10 mouse cellular contexts compared by ENCODE assay signal in the genomic region with DNA sequence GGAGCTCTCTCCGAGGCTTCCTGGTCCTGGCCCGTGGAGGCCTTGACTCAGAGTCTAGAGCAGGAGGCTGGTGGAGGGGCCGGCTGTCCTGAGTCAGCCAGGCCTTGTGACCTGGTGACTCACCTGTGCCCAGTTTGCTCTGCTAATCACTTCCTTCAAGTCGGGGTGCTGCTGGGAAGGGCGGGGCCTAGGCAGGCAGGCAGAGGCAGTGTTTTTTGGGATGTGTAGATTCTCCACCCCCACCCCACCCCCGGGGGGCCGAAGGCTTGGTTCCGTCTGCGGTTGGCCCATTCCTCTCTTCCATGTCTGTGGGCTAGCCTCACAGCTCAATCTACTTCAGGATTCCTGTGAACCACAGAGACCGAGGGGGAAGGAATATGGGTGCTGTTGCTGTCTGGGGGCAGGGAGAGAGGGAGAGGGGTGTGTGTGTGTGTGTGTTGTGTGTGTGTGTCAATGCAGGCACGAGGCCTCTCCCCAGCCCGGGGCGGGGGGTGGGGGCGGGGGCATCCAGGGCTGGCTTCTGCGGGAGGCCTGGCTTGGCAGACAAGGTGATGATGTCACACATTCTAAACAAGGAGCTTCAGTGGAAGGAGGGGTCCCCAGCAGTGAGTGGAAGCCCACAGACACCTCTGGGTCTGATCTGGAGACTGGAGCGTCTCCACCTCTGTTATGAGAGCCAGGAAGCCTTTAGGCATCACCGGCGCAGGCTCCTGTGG. TPM values are rescaled to one million over a fixed set of nuclear protein-coding genes. Genes with fewer than 3 reads are reported as not detected.
DNase-seq lines count a peak whose midpoint lies in the region; ATAC-seq and TF ChIP-seq lines count a peak whose summit lies in the region.
"Had no signal": no experiment of that assay in that cellular context is flagged by ENCODE, and none has a peak within 500 bp of the region (broad histone marks: within the 10 kb centered on the region; RNA-seq: fewer than 3 reads in every experiment).

No protein-coding gene starts in this region.

- H3K27ac ChIP-seq in heart, embryonic 16.5 days (ENCODE audit: low read length), result no peak overlapping the region
- no peak overlapping the region; the same call in 1 of the 2 replicates for H3K27ac ChIP-seq in lung, postnatal 0 days (ENCODE audit: low read length)
- H3K27ac ChIP-seq: liver, embryonic 14.5 days had no signal

- TF ChIP-seq EP300 in lung, postnatal 0 days (IDR thresholded peaks at IDR 0.05), result no peak; the same call in 1 of the 2 replicates

- no peak overlapping the region for H3K4me3 ChIP-seq in heart, embryonic 16.5 days (ENCODE audit: low read length)
- H3K4me3 ChIP-seq in E14TG2a.4 (replicated peaks; ENCODE audit: low read length), result peak overlapping the region; percentile 78
- no peak overlapping the region for H3K4me3 ChIP-seq in lung, postnatal 0 days (ENCODE audit: low read depth, low read length)

- H3K9ac ChIP-seq in heart, embryonic 16.5 days (ENCODE audit: low read length), result peak overlapping the region; percentile 11; the same call in 1 of the 2 replicates
- H3K9ac ChIP-seq in lung, postnatal 0 days (replicated peaks; ENCODE audit: low read depth), result no peak overlapping the region
- H3K9ac ChIP-seq: liver, embryonic 14.5 days had no signal

- peaks cover 21% of the 10 kb centered on the region for H3K4me1 ChIP-seq in heart, embryonic 16.5 days (ENCODE audit: control insufficient read depth, insufficient read depth, low read length)
- H3K4me1 ChIP-seq in E14TG2a.4 (replicated peaks; ENCODE audit: low read depth, low read length), result peaks cover 92% of the 10 kb centered on the region
- H3K4me1 ChIP-seq in lung, postnatal 0 days (ENCODE audit: insufficient read depth, low read depth, low read length), result peaks cover 26% of the 10 kb centered on the region

- no peak overlapping the region for H3K4me2 ChIP-seq in heart, embryonic 16.5 days (ENCODE audit: low read depth, low read length)
- no peak overlapping the region for H3K4me2 ChIP-seq in lung, postnatal 0 days (replicated peaks; ENCODE audit: low read depth, low read length)

- ATAC-seq in heart, embryonic 16.5 days (replicated peaks; ENCODE audit: extremely low read depth, insufficient read depth, low FRiP score), result no peak; the same call in 1 of the 2 replicates
- ATAC-seq in lung, postnatal 0 days, result peak; percentile 81

- no peaks in the 10 kb centered on the region for H3K9me3 ChIP-seq in heart, embryonic 16.5 days (replicated peaks; ENCODE audit: control insufficient read depth, low read length)
- H3K9me3 ChIP-seq in E14TG2a.4 (ENCODE audit: low read length), result no peaks in the 10 kb centered on the region
- no peaks in the 10 kb centered on the region for H3K9me3 ChIP-seq in lung, postnatal 0 days (ENCODE audit: low read length)

- H3K27me3 ChIP-seq in heart, embryonic 16.5 days (ENCODE audit: control insufficient read depth, insufficient read depth, low read length), result no peaks in the 10 kb centered on the region
- no peaks in the 10 kb centered on the region for H3K27me3 ChIP-seq in E14TG2a.4 (ENCODE audit: insufficient read depth, low read length)
- no peaks in the 10 kb centered on the region for H3K27me3 ChIP-seq in lung, postnatal 0 days (replicated peaks; ENCODE audit: insufficient read depth, low read length)

- no peaks in the 10 kb centered on the region for H3K36me3 ChIP-seq in heart, embryonic 16.5 days (ENCODE audit: control insufficient read depth, insufficient read depth)
- H3K36me3 ChIP-seq in E14TG2a.4 (ENCODE audit: insufficient read depth, low read length), result no peaks in the 10 kb centered on the region
- no peaks in the 10 kb centered on the region for H3K36me3 ChIP-seq in lung, postnatal 0 days (ENCODE audit: insufficient read depth, low read length)

- WGBS in heart, embryonic 16.5 days, result 35% methylated on average over 18 of the region's 18 CpGs
- WGBS in lung, postnatal 0 days, result 35% methylated on average over 18 of the region's 18 CpGs

- intact Hi-C loops in left cerebral cortex, postnatal 25 days (cut with DNase I), result no loop called here

- DNase-seq in heart, adult 8-10 months (ENCODE audit: low spot score), result no peak
- DNase-seq in brain, adult 2 months (ENCODE audit: low read depth, low spot score), result peak; percentile 39
- peak; percentile 90 for DNase-seq in lung, postnatal 0 days (ENCODE audit: low spot score)
- DNase-seq in layer of hippocampus, postnatal 36 days, result no peak
- DNase-seq in T-cell, adult 2 months (ENCODE audit: low spot score), result no peak
- DNase-seq in left cerebral cortex, postnatal 25 days (ENCODE audit: low spot score in 2 of 2), result no peak
- DNase-seq: embryo, embryonic 11 days had no signal

- TF ChIP-seq CTCF in E14TG2a.4 (conservative IDR thresholded peaks at IDR 0.05; ENCODE audit: low read length), result no peak
- TF ChIP-seq CTCF in lung, postnatal 0 days (IDR thresholded peaks at IDR 0.05), result no peak

RNA-seq across cellular contexts. Expression of gene Bak1, which starts 9.7 kb away (rescaled TPM):
- polyA plus RNA-seq in heart, embryonic 16.5 days (2015; fragmentation: Nextera tagmentation; extraction: Ambion mirVana), result 5.8 and 6.2 TPM in 2 replicates
- 10 to 100 TPM; 11.0 to 15.9 (median 13.7) TPM for total RNA-seq in heart, adult 8-10 months (2022)
- 3.8 and 4.0 TPM in 2 replicates for polyA plus RNA-seq in lung, postnatal 0 days (2015; fragmentation: Nextera tagmentation; extraction: Ambion mirVana)
- total RNA-seq in layer of hippocampus, postnatal 36 days (2021), result 10 to 100 TPM; 13.0 to 13.7 TPM
- 10 to 100 TPM; 17.0 to 17.8 TPM for total RNA-seq in left cerebral cortex, postnatal 25 days (2021)

RNA-seq across cellular contexts. Expression of gene Itpr3, which starts 18.6 kb away (rescaled TPM):
- polyA plus RNA-seq in heart, embryonic 16.5 days (2015; fragmentation: Nextera tagmentation; extraction: Ambion mirVana), result 2.2 and 2.6 TPM in 2 replicates
- 1 to 10 TPM; 5.0 to 8.7 (median 6.8) TPM for total RNA-seq in heart, adult 8-10 months (2022)
- polyA plus RNA-seq in lung, postnatal 0 days (2015; fragmentation: Nextera tagmentation; extraction: Ambion mirVana), result 3.6 and 3.9 TPM in 2 replicates
- 1 to 10 TPM; 1.6 to 1.7 TPM for total RNA-seq in layer of hippocampus, postnatal 36 days (2021)
- 1 to 10 TPM; 1.9 to 2.0 TPM for total RNA-seq in left cerebral cortex, postnatal 25 days (2021)

Comparison
In these comparisons a context has a peak if more than half of its experiments do, and no peak if none do; other contexts are left out.
1. DNase-seq: peak in brain, adult 2 months (single experiment) and lung, postnatal 0 days (single experiment); none in heart, adult 8-10 months (single experiment), layer of hippocampus, postnatal 36 days (0 of 2), T-cell, adult 2 months (single experiment) and left cerebral cortex, postnatal 25 days (0 of 2).